Mouse (Mus musculus) heart, postnatal 0 days (tissue): Measurements from ENCODE around the gene Gm35315.

ENCODE experiments used
- CTCF ChIP-seq: IDR thresholded peaks from 2 replicates; pipeline ENCODE4 v1.5.1; 2016; ENCODE audit warnings: antibody characterized with exemption, control low read depth, low read depth
- EP300 ChIP-seq: IDR thresholded peaks from 2 replicates; pipeline ENCODE4 v1.6.1; 2016; ENCODE audit warnings: antibody characterized with exemption, low read depth

- TF ChIP-seq EP300 (no peak), CTCF (no peak)
These were observed 7.9 kb downstream of the Gm35315 start for GRCm38 (mm10) chr5:110086161-110086866.
